Mouse (Mus musculus): ENCODE measurements around the gene Actl11. TPM values are rescaled to one million over a fixed set of nuclear protein-coding genes. Genes with fewer than 3 reads are reported as not detected.

Actl11 gene
- total RNA-seq, 2 experiments from 2014 or later: not detected

- DNase-seq (ENCODE audit: low spot score in 2 of 2): no peak
Observed at GRCm38 (mm10) chr9:107919441-107919840, 8.8 kb upstream of the Actl11 start.

GRCm38 (mm10) chr9:107923021-107923420 is 5.2 kb upstream of the Actl11 start:
- no peak for DNase-seq (ENCODE audit: low spot score in 2 of 2)

- DNase-seq (ENCODE audit: low spot score in 2 of 2): no peak
Observed at GRCm38 (mm10) chr9:107923956-107924355, 4.3 kb upstream of the Actl11 start.

- DNase-seq (ENCODE audit: low spot score in 2 of 2): no peak
Observed at GRCm38 (mm10) chr9:107925251-107925650, 3.0 kb upstream of the Actl11 start.

GRCm38 (mm10) chr9:107926920-107927420 is 1.3 kb upstream of the Actl11 start:
- no peak for DNase-seq (ENCODE audit: low spot score in 2 of 2)

GRCm38 (mm10) chr9:107927749-107928148 is 520 bp upstream of the Actl11 start:
- no peak for DNase-seq (ENCODE audit: low spot score in 2 of 2)

GRCm38 (mm10) chr9:107932221-107932620 is 4.0 kb downstream of the Actl11 start:
- no peak for DNase-seq (ENCODE audit: low spot score in 2 of 2)

GRCm38 (mm10) chr9:107934146-107934545 is 5.9 kb downstream of the Actl11 start:
- no peak for DNase-seq (ENCODE audit: low spot score in 2 of 2)

GRCm38 (mm10) chr9:107935374-107935773 is 7.1 kb downstream of the Actl11 start, which contains the start of gene Camkv:
Camkv (plus strand) TSS chr9:107935674.
- DNase-seq (ENCODE audit: low spot score in 2 of 2): no peak

- no peak for DNase-seq (ENCODE audit: low spot score in 2 of 2)
Observed at GRCm38 (mm10) chr9:107935790-107936214, 7.5 kb downstream of the Actl11 start.

GRCm38 (mm10) chr9:107936215-107936822 is 8.1 kb downstream of the Actl11 start:
- DNase-seq (ENCODE audit: low spot score in 2 of 2): no peak

- DNase-seq (ENCODE audit: low spot score in 2 of 2): no peak
Observed at GRCm38 (mm10) chr9:107936831-107937230, 8.6 kb downstream of the Actl11 start.

GRCm38 (mm10) chr9:107947241-107948194 is 19.2 kb downstream of the Actl11 start:
- DNase-seq (ENCODE audit: low spot score in 2 of 2): no peak

- DNase-seq (ENCODE audit: low spot score in 2 of 2): no peak
Observed at GRCm38 (mm10) chr9:107949184-107949921, 21.1 kb downstream of the Actl11 start.

GRCm38 (mm10) chr9:107949922-107950235 is 21.6 kb downstream of the Actl11 start, which contains the start of gene Traip:
Traip (plus strand) TSS chr9:107950136.
- no peak for DNase-seq (ENCODE audit: low spot score in 2 of 2)

GRCm38 (mm10) chr9:107950460-107951355 is 22.4 kb downstream of the Actl11 start:
- DNase-seq (ENCODE audit: low spot score in 2 of 2): peak; percentile 82 to 87

- no peak for DNase-seq (ENCODE audit: low spot score in 2 of 2)
Observed at GRCm38 (mm10) chr9:107955613-107956289, 27.5 kb downstream of the Actl11 start.

GRCm38 (mm10) chr9:107957141-107957540 is 28.9 kb downstream of the Actl11 start:
- DNase-seq (ENCODE audit: low spot score in 2 of 2): no peak

GRCm38 (mm10) chr9:107959896-107960295 is 31.6 kb downstream of the Actl11 start:
- no peak for DNase-seq (ENCODE audit: low spot score in 2 of 2)

- no peak for DNase-seq (ENCODE audit: low spot score in 2 of 2)
Observed at GRCm38 (mm10) chr9:107960928-107961327, 32.7 kb downstream of the Actl11 start.
